Mouse (Mus musculus) cerebellum, adult 11 months (tissue): ENCODE measurements around the gene Unc119b.
A peak's percentile ranks its signal among the peaks of the same experiment; 100 is the strongest.
"Not testable (repeated sequence)": the region's sequence is repeated elsewhere in the genome, so short reads cannot be mapped to it uniquely, and the experiment has no call there.

Experiments
- DNase-seq: peaks from one replicate; pipeline ENCODE4 v3.0.0; 2022

The Unc119b gene

GRCm38 (mm10) chr5:115081636-115082035 is 53.1 kb downstream of the Unc119b start:
- no peak for DNase-seq

DNA sequence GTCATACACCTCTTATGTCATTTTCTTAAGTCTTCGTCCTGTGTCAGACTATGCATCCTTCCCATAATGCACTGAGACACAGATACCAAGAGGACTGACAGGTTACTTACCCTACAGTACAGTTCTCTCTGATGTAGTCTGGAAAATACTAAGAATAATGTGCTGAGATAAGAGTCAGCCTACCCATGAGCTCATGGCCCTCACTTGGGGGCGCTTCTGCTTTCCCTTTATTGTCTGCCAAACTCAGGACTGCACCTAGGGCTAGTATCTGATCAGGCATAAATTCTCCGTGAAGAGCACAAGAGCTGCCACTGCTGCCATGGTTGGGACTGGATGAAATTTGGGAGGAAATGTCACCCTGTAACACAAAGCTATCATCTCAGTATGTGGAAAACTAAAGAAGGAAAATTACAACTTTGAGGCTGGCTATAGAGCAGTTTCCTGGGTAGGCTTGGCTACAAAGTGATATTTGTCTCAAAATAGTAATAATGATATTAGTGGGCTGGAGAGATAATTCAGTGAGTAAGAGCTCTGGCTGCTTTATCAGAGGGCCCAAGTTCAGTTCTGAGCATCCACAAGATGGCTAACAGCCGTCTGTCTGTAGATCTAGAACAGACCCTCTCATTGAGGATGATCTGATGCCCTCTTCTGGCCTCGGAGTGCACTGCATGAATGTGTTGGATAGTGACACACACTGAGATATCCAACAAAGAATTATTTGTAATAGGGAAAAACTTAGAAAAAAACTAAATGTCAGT is 58.5 kb downstream of the Unc119b start:
- peak; percentile 40 for DNase-seq

- no peak for DNase-seq
These were observed 60.0 kb downstream of the Unc119b start for GRCm38 (mm10) chr5:115074749-115075148.

- DNase-seq, result not testable (repeated sequence)
These were observed 61.5 kb downstream of the Unc119b start for GRCm38 (mm10) chr5:115073306-115073705.
